Mouse (Mus musculus) right cerebral cortex, adult 18-20 months (tissue): ENCODE data around the gene Sugct.
"Not testable (repeated sequence)": the region's sequence is repeated elsewhere in the genome, so short reads cannot be mapped to it uniquely, and the experiment has no call there.

Experiments
- DNase-seq: peaks from one replicate; pipeline ENCODE4 v3.0.0; 2022; ENCODE audit warnings: mixed read lengths

Sugct gene

DNA sequence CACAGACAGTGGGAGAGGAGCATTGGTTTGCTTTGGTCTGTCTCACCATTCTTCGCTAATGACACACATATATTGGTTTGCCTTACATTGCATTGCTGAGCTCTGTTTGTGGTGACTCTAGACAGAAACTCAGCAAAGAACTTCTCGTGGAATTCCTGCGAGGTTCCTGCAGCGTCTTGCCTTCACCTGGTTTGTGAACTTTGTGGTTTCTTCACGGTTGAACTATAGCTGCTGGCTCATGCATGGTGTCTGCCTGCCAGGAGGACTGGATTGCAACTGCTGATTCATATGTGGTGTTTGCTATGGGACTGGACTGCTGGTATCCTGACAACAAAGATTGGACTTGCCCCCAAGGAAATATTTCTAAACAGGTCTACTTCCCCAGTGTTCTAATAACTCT is 91.6 kb downstream of the Sugct start:
- no peak for DNase-seq

GRCm38 (mm10) chr13:17585267-17585913 is 110.0 kb downstream of the Sugct start:
- no peak for DNase-seq

DNA sequence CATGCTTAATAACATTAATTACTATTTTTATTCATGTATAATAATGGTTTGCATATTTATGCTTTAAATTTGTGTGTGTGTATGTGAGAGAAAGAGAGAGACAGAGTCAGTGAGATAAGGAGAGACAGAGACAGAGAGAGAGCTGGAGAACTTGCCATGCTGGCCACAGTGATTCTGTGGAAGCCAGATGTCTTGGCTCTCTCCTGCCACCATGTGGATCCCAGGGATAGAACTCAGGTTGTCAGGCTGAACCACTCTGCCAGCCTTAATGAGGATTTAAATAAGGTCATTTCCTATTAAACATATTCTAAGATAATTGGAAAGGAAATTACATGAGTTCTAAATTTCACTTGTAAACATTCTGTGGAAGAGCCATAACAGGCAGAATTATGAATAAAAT is 110.5 kb downstream of the Sugct start:
- DNase-seq, result peak; percentile 49

DNA sequence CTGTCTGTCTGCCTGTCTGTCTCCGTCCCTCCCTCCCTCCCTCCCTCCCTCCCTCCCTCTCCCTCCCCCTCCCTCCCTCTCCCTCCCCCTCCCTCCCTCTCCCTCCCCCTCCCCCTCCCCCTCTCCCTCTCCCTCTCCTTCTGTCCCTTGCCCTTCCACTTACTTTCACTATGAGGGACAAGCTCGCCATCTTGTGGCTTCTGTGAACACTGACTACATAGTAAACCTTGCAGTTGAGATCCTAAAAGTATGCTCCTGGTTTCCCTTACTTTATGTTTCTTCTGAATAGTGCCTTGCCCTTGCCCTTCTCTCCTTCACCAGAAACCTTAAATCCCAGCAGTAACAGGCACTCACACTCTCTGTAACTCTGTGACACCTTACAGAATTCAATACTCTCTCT is 113.7 kb downstream of the Sugct start:
- peak; percentile 39 for DNase-seq

DNA sequence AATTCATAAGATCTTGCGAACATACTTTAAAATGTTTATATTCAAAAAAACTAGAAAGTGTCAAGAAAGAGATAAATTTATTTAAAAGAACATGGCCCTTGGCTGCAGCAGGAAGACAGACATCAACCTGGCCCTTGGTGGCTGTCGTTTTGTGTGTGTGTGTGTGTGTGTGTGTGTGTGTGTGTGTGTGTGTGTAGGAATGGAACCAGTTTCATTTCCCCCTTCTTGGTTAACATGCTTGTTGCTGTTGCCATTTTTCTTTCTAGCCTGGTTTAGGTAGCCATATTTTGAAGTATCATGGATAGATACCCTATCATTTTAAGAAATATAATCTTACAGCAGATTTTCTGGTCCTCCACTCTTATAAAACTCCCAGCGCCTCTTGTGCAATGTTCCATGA is 136.0 kb downstream of the Sugct start:
- no peak for DNase-seq

- no peak for DNase-seq
These were observed 159.0 kb downstream of the Sugct start for GRCm38 (mm10) chr13:17536341-17536740.

- no peak for DNase-seq
These were observed 160.5 kb downstream of the Sugct start for GRCm38 (mm10) chr13:17534871-17535270.

DNA sequence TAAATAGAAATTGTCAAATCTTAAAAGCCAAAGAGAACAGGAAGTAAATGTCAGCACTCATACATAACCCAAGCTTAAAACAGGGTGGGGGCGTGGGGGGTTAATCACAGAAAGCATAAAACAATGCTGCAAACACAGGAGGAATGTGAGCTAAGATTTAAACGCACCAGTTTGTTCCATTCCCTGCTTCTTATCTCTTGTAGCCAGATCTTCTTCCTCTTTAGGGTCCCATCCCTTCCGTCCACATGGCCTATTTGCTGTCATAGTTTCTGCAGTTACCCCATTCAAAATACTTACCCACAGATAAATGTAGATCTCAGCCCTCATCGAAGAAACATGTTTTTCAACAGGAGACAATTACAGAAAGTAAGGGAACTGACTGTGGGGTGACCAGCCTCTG is 160.9 kb downstream of the Sugct start:
- DNase-seq, result no peak

DNA sequence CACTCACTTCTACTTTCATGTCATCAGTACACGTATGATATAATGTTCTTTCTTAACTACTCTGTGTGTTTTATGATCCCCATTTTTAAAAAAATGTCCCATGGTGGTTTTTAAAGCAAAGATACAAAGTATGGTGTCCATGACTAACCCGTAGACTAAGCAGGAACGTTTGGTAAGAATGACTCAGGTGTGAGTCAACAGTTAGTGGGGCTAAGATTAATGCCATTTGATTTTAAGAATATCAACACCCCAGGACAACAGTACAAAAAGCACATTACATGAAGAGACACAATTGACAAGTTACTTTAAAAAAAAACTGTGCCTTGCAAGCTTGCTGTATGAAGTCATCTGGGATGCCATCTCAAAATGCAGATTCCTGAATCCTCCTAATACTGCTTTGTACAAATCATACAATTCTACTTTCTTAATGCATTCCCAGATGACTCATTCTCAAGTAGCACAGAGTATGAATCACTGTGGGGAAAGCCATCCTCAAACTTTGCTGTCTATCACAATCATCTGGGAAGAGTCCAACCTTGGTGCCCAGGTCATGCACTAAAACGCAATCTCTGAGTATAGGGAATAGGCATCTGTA is 184.1 kb downstream of the Sugct start:
- DNase-seq, result no peak

- peak; percentile 9 for DNase-seq
These were observed 200.4 kb downstream of the Sugct start for GRCm38 (mm10) chr13:17494936-17495335.

DNA sequence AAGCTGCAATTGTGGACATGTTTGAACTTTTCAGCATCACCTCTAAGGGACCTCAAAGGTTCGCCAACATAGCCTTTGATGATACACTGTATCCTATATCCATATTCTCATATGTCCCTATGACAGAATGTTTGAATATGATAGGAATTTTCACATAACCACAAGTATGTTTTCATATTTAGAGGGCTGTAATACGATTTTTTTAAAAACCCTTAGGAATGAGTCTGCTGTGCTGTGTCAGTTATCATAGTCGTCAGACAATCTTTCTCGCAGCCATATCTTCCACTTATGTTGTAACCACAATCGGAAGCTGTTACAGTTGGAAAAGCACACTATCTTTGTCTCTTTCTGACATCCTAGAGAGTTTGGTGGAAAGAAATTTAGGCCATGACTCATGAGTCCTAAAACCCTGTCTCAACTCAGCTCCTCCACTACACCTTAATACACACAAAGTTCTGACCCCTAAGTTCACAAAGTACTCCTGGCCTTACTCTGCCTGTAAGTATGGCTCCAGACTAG is 201.2 kb downstream of the Sugct start:
- no peak for DNase-seq

GRCm38 (mm10) chr13:17457981-17458380 is 237.4 kb downstream of the Sugct start:
- not testable (repeated sequence) for DNase-seq

DNA sequence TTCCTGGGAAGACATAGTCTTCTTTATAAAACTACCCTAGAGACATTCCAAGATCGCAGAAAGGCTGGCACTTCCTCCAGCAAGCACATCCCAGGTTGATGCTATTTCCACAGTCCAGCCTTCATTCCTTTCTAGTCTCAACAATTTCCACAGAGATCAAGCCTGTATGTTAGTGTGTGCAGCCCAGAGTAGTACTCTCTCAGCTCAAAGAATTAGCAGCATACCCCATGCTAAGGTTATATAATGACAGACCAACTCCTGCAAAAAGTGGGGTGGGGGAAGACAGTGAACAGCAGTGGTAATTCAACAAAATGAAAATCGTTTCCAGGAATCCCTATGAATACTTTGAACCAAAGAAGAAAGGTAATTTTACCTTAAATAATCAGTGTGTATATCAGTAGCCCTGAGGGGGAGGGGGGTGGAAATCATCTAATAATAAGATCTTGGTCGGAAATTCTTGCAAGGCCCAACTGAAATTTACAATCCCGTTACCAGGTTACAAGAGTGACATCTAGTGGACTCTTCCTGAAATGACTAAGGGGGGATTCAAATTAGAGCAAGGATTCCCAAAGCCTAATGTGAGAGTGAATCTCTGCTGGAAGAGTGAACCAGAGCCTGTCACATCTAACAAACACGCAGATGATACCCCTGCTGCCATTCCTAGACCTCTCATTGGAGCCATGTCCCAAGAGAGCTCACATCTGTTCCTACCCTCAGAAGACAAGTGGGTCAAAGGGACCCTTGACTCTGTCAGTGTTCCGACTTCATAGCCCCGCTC is 263.0 kb downstream of the Sugct start:
- DNase-seq, result peak; percentile 39

GRCm38 (mm10) chr13:17421875-17422274 is 273.5 kb downstream of the Sugct start:
- DNase-seq, result no peak

- no peak for DNase-seq
These were observed 274.8 kb downstream of the Sugct start for GRCm38 (mm10) chr13:17420557-17420956.

DNA sequence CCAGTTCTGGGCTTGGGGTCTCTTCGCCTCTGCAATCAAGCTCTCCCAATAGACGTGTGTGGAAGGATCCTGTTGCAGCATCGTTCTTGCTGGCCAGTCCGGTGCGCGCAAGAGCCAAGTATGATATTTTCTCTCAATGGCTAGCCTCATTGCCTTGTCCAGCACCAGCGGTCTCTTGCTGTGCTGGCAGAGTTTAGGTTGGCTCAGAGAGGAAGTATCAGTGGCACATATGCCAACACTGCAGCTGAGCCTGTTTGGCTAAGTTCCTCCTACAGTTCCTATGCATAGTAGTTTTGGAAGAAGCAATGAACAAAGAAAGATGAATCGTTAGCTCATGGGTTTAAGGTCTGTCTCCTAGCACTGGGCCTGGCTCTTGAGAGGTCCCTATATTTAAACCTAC is 352.5 kb downstream of the Sugct start:
- DNase-seq, result no peak

- no peak for DNase-seq
These were observed 359.3 kb downstream of the Sugct start for GRCm38 (mm10) chr13:17335885-17336540.

GRCm38 (mm10) chr13:17326863-17327262 is 368.5 kb downstream of the Sugct start:
- DNase-seq, result no peak

GRCm38 (mm10) chr13:17301590-17301989 is 393.8 kb downstream of the Sugct start:
- no peak for DNase-seq

DNA sequence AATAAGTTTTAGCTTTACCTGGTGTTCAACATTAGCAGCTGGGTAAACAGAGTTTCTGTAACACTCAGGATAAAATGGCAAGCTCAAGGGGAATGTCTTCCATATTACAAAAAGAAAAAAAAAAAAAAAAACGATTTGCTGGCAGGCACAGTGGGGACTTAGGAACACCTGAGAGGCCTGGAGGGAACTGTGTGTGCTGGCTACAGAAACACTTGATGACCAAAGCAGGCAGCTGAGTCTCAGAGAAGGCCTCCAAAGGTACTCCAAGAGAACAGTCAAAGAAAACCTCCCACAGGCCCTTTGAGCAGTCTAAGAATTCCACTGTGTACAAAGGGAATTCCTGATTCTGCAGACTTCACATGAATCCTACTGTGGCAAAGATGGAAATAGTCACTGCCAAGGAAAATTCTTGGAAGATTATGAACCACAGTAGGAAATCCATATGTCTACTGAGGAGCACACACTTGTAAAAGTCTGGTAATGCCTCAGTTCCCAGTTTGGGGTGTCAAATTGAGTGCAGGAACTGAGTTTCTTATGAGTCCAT is 397.8 kb downstream of the Sugct start:
- no peak for DNase-seq

GRCm38 (mm10) chr13:17296912-17297311 is 398.4 kb downstream of the Sugct start:
- no peak for DNase-seq

DNA sequence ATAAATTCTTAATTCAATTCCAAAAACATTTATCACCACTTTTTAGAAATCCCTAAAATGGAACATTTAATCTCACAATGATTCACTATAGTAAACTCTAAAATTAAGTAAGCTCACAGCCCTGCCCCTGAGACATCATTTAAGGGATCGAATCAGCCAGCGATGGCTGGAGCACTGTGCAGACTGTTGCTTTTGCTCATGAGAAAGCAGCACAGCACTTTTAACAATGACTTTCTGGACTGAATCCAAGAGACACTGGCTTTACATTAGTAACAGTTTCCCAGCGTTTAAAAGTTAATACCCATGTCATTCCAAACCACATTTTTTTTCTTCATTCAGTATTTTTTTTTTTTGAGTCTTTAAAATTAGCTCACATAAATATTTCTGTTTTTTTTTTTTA is 398.9 kb downstream of the Sugct start:
- no peak for DNase-seq

DNA sequence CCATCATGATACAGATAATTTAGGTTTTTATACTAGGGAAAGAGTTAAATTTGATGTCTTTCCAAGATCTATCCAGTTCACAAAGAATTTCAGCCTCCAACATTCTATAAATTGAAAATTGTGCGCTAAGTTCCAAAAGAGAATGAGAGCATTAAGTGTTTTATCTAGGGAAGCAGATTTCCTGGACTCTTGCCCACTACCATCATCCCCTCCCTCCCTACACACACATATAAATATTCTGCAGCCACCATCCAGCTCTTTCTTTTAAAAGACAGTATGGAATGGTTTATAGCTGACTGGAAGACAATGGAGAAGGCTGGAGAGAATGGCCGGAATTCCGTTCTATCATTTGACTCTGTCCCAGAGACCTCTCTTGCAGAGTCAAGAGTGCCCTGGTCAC is 404.3 kb downstream of the Sugct start:
- no peak for DNase-seq
